Mouse (Mus musculus) embryo, embryonic 10 days (tissue): ENCODE results near the gene Mov10.
A peak's percentile ranks its signal among the peaks of the same experiment; 100 is the strongest.
"Not testable (repeated sequence)": the region's sequence is repeated elsewhere in the genome, so short reads cannot be mapped to it uniquely, and the experiment has no call there.

Experiments
- DNase-seq: peaks from one replicate; pipeline ENCODE4 v3.0.0-alpha.2; 2015; ENCODE audit warnings: low spot score

The Mov10 gene

GRCm38 (mm10) chr3:104817991-104818748 lies at the start of gene Mov10:
TSS of gene Mov10 (minus strand) at chr3:104818563.
- peak; percentile 86 for DNase-seq

- not testable (repeated sequence) for DNase-seq
These were observed 48.3 kb upstream of the Mov10 start for GRCm38 (mm10) chr3:104866674-104867073.

- DNase-seq, result peak; percentile 24
These were observed 47.0 kb upstream of the Mov10 start for GRCm38 (mm10) chr3:104865341-104865788.

GRCm38 (mm10) chr3:104864651-104865340 lies 46.4 kb upstream of the Mov10 start:
- DNase-seq, result peak; percentile 82

- DNase-seq, result peak; percentile 94
These were observed 45.7 kb upstream of the Mov10 start, which contains the start of the genes St7l and Capza1 for GRCm38 (mm10) chr3:104863786-104864650. TSS of gene St7l (plus strand) at chr3:104864005. TSS of gene Capza1 (minus strand) at chr3:104864505.

GRCm38 (mm10) chr3:104858560-104858959 lies 40.2 kb upstream of the Mov10 start:
- DNase-seq, result no peak

- no peak for DNase-seq
These were observed 37.7 kb upstream of the Mov10 start for GRCm38 (mm10) chr3:104856106-104856505.

GRCm38 (mm10) chr3:104854866-104855265 lies 36.5 kb upstream of the Mov10 start:
- no peak for DNase-seq

GRCm38 (mm10) chr3:104854465-104854864 lies 36.1 kb upstream of the Mov10 start:
- DNase-seq, result no peak

- no peak for DNase-seq
These were observed 28.2 kb upstream of the Mov10 start for GRCm38 (mm10) chr3:104846601-104847000.

- no peak for DNase-seq
These were observed 22.7 kb upstream of the Mov10 start for GRCm38 (mm10) chr3:104841049-104841448.

GRCm38 (mm10) chr3:104835797-104836196 lies 17.4 kb upstream of the Mov10 start:
- DNase-seq, result no peak

- no peak for DNase-seq
These were observed 4.0 kb upstream of the Mov10 start for GRCm38 (mm10) chr3:104822413-104822812.

GRCm38 (mm10) chr3:104820426-104820825 lies 2.1 kb upstream of the Mov10 start:
- no peak for DNase-seq

- no peak for DNase-seq
These were observed 379 bp upstream of the Mov10 start for GRCm38 (mm10) chr3:104818749-104819134.

GRCm38 (mm10) chr3:104817481-104817990 lies 827 bp downstream of the Mov10 start:
- DNase-seq, result peak; percentile 43

GRCm38 (mm10) chr3:104816130-104816529 lies 2.2 kb downstream of the Mov10 start:
- DNase-seq, result no peak

GRCm38 (mm10) chr3:104815346-104815745 lies 3.0 kb downstream of the Mov10 start:
- no peak for DNase-seq

GRCm38 (mm10) chr3:104814746-104815145 lies 3.6 kb downstream of the Mov10 start:
- no peak for DNase-seq

- not testable (repeated sequence) for DNase-seq
These were observed 5.1 kb downstream of the Mov10 start for GRCm38 (mm10) chr3:104813227-104813626.

- DNase-seq, result no peak
These were observed 6.1 kb downstream of the Mov10 start for GRCm38 (mm10) chr3:104812254-104812653.

- DNase-seq, result no peak
These were observed 6.6 kb downstream of the Mov10 start for GRCm38 (mm10) chr3:104811752-104812151.
